ENCODE assay signal across 8 mouse cellular contexts in genomic region chr7:143464811-143465560, GRCm38 (mm10). TPM values are rescaled to one million over a fixed set of nuclear protein-coding genes. Genes with fewer than 3 reads are reported as not detected.
DNase-seq lines count a peak whose midpoint lies in the region; ATAC-seq and TF ChIP-seq lines count a peak whose summit lies in the region.

No protein-coding gene starts in this region.

- no peaks in the 10 kb centered on the region for H3K27me3 ChIP-seq in intestine, postnatal 0 days (replicated peaks; ENCODE audit: control insufficient read depth, insufficient read depth, low read length)
- 0 out of 2 replicates have a peak, but pooled peaks cover 4% of the 10 kb centered on the region for H3K27me3 ChIP-seq in lung, embryonic 15.5 days

- TF ChIP-seq CTCF in intestine, postnatal 0 days (IDR thresholded peaks at IDR 0.05; ENCODE audit: low read depth), result no peak

- H3K9me3 ChIP-seq in intestine, postnatal 0 days (ENCODE audit: control insufficient read depth), result peaks cover 6% of the 10 kb centered on the region; the same call in 1 of the 2 replicates
- H3K9me3 ChIP-seq in lung, embryonic 15.5 days, result peaks cover 10% of the 10 kb centered on the region; the same call in 1 of the 2 replicates

- peak overlapping the region; percentile 25 for H3K4me3 ChIP-seq in intestine, postnatal 0 days (ENCODE audit: low read depth, low read length)
- H3K4me3 ChIP-seq in lung, embryonic 15.5 days, result peak overlapping the region; percentile 34

- peak overlapping the region; percentile 37 for H3K9ac ChIP-seq in intestine, postnatal 0 days (ENCODE audit: low read depth, low read length)
- H3K9ac ChIP-seq in lung, embryonic 15.5 days, result peak overlapping the region; percentile 27

- no peaks in the 10 kb centered on the region for H3K36me3 ChIP-seq in intestine, postnatal 0 days (ENCODE audit: control insufficient read depth, insufficient read depth)
- no peaks in the 10 kb centered on the region for H3K36me3 ChIP-seq in lung, embryonic 15.5 days

- peak; percentile 60 to 64 for DNase-seq in cerebellum, postnatal 10 days
- DNase-seq in cerebellum, adult 9-10 months, result no peak
- DNase-seq in adrenal gland, postnatal 25 days, result peak; percentile 74
- peak; percentile 53 for DNase-seq in gastrocnemius, postnatal 14 days
- peak; percentile 53 for DNase-seq in retina, embryonic 14.5 days (ENCODE audit: low spot score)
- DNase-seq in spleen, postnatal 14 days (ENCODE audit: low spot score in 2 of 2), result no peak

- H3K4me2 ChIP-seq in intestine, postnatal 0 days (replicated peaks; ENCODE audit: low read depth), result peak overlapping the region; percentile 81
- H3K4me2 ChIP-seq in lung, embryonic 15.5 days, result peak overlapping the region; percentile 77

- intact Hi-C loops in gastrocnemius, postnatal 14 days (cut with DNase I; ENCODE audit: low total_unique reads), result loop anchor here (5.0 kb wide), 1 partner anchor 368 kb away; no protein-coding TSS in a partner anchor

- H3K27ac ChIP-seq in intestine, postnatal 0 days (ENCODE audit: low read depth, low read length), result no peak overlapping the region
- peak overlapping the region; percentile 74 for H3K27ac ChIP-seq in lung, embryonic 15.5 days

- peak; percentile 18 for ATAC-seq in intestine, postnatal 0 days
- ATAC-seq in lung, embryonic 15.5 days (ENCODE audit: borderline replicate concordance, extremely low read depth, low FRiP score, low TSS enrichment), result peak; percentile 29

- 17% methylated on average over 56 of the region's 56 CpGs for WGBS in intestine, postnatal 0 days
- WGBS in lung, embryonic 15.5 days, result 13% methylated on average over 56 of the region's 56 CpGs

- H3K4me1 ChIP-seq in intestine, postnatal 0 days (replicated peaks; ENCODE audit: control insufficient read depth, insufficient read depth, low read length), result peaks cover 3% of the 10 kb centered on the region; the same call in 1 of the 2 replicates
- H3K4me1 ChIP-seq in lung, embryonic 15.5 days, result peaks cover 36% of the 10 kb centered on the region

RNA-seq across cellular contexts. Expression of gene Cdkn1c, which starts 4.1 kb away (rescaled TPM):
- 669 and 905 TPM in 2 replicates for total RNA-seq in adrenal gland, postnatal 25 days (2021)
- total RNA-seq in gastrocnemius, postnatal 14 days (2021), result 100 to 1,000 TPM; 565 to 617 TPM
- 542 and 615 TPM in 2 replicates for polyA plus RNA-seq in intestine, postnatal 0 days (2015; fragmentation: Nextera tagmentation; extraction: Ambion mirVana)
- polyA plus RNA-seq in lung, embryonic 15.5 days (2015; fragmentation: Nextera tagmentation; extraction: Ambion mirVana), result 553 and 555 TPM in 2 replicates

RNA-seq across cellular contexts. Expression of gene Slc22a18, which starts 8.6 kb away (rescaled TPM):
- total RNA-seq in adrenal gland, postnatal 25 days (2021), result 1.2 and 1.4 TPM in 2 replicates
- under 1 TPM; 0.31 to 0.35 TPM for total RNA-seq in gastrocnemius, postnatal 14 days (2021)
- polyA plus RNA-seq in intestine, postnatal 0 days (2015; fragmentation: Nextera tagmentation; extraction: Ambion mirVana), result 21.6 and 25.0 TPM in 2 replicates
- polyA plus RNA-seq in lung, embryonic 15.5 days (2015; fragmentation: Nextera tagmentation; extraction: Ambion mirVana), result 1.9 and 2.4 TPM in 2 replicates

RNA-seq across cellular contexts. Expression of gene Phlda2, which starts 38.0 kb away (rescaled TPM):
- total RNA-seq in adrenal gland, postnatal 25 days (2021), result 1.8 and 2.7 TPM in 2 replicates
- not detected for total RNA-seq in gastrocnemius, postnatal 14 days (2021)
- polyA plus RNA-seq in intestine, postnatal 0 days (2015; fragmentation: Nextera tagmentation; extraction: Ambion mirVana), result 1.0 and 1.3 TPM in 2 replicates
- polyA plus RNA-seq in lung, embryonic 15.5 days (2015; fragmentation: Nextera tagmentation; extraction: Ambion mirVana), result 4.7 and 4.9 TPM in 2 replicates

Comparison
In these comparisons a context has a peak if more than half of its experiments do, and no peak if none do; other contexts are left out.
1. DNase-seq: peak in cerebellum, postnatal 10 days (2 of 2), adrenal gland, postnatal 25 days (single experiment), gastrocnemius, postnatal 14 days (single experiment) and retina, embryonic 14.5 days (single experiment); none in cerebellum, adult 9-10 months (single experiment) and spleen, postnatal 14 days (0 of 2).